Mouse (Mus musculus) heart, embryonic 11.5 days (tissue): Measurements from ENCODE around the gene Esrrb. TPM values are rescaled to one million over a fixed set of nuclear protein-coding genes. Genes with fewer than 3 reads are reported as not detected.
A peak's percentile ranks its signal among the peaks of the same experiment; 100 is the strongest.

Source experiments
- ATAC-seq: fragments of 200-750 bp; cut with Nextera tagmentation; replicated peaks from 2 replicates; pipeline ENCODE4 v1.8.0; 2017; ENCODE audit warnings: moderate library complexity; ENCODE audit not compliant: insufficient number of reproducible peaks, low FRiP score, low TSS enrichment
- H3K27ac ChIP-seq: fragments of 300-500 bp; sonication (generic); 2 replicates; pipeline ENCODE4 v1.5.1; 2014; ENCODE audit warnings: mild to moderate bottlenecking, low read depth, low read length
- H3K27me3 ChIP-seq: fragments of 300-500 bp; sonication (generic); 2 replicates; pipeline ENCODE4 v1.6.1; 2014; ENCODE audit warnings: mild to moderate bottlenecking, low read length, mixed read lengths; ENCODE audit not compliant: control insufficient read depth, insufficient read depth
- H3K36me3 ChIP-seq: fragments of 300-500 bp; sonication (generic); 2 replicates; pipeline ENCODE4 v1.6.1; 2014; ENCODE audit warnings: mild to moderate bottlenecking, low read length, moderate library complexity, mixed read lengths; ENCODE audit not compliant: control insufficient read depth, insufficient read depth
- H3K4me1 ChIP-seq: fragments of 300-500 bp; sonication (generic); 2 replicates; pipeline ENCODE4 v1.6.1; 2014; ENCODE audit warnings: low read length; ENCODE audit not compliant: control insufficient read depth, insufficient read depth
- H3K4me2 ChIP-seq: fragments of 300-500 bp; sonication (generic); 2 replicates; pipeline ENCODE4 v1.6.1; 2014; ENCODE audit warnings: mild to moderate bottlenecking, moderate library complexity
- H3K4me3 ChIP-seq: fragments of 300-500 bp; sonication (generic); 2 replicates; pipeline ENCODE4 v1.5.1; 2014; ENCODE audit warnings: low read depth, low read length
- H3K9ac ChIP-seq: fragments of 300-500 bp; sonication (generic); 2 replicates; pipeline ENCODE4 v1.6.1; 2014; ENCODE audit warnings: mild to moderate bottlenecking, low read depth, low read length, moderate library complexity
- H3K9me3 ChIP-seq: fragments of 300-500 bp; sonication (generic); replicated peaks from 2 replicates; pipeline ENCODE4 v1.6.1; 2016; ENCODE audit warnings: low read length; ENCODE audit not compliant: control insufficient read depth
- WGBS: fragments of 180-500 bp; shearing (Covaris S2); extraction: QIAGEN DNeasy Blood & Tissue Kit; methylation state at CpG from one replicate; pipeline ENCODE4 v1.1.7; 2014; ENCODE audit not compliant: insufficient replicate concordance; 5-methylcytosine and 5-hydroxymethylcytosine counted together
- polyA plus RNA-seq: library from polyadenylated mRNA; unstranded; fragments of >200 nt; fragmentation: Nextera tagmentation; extraction: Ambion mirVana; gene quantifications from 2 replicates; pipeline ENCODE4 v1.2.1, GENCODE M21; 2014

Esrrb gene
- polyA plus RNA-seq, 1 experiment from 2014 or later: 1.6 TPM

DNA sequence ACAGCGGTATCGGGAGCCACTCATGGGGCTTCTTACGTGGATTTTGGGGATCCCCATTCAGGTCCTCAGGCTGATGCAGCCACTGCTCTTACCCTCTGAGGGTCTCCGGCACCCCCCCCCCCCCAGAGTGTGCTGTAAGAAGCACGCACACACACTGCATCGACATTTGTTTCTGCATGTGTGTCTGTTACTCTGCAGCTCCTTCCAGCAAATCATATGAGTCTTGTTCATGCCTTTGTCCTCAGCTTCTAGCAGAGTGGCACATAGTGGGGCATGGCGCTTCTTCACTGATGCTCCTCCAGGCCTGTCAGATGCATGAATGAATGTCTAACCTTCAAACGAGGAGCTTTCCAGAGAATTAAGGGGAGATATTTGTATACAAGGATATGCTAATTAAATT, 11.4 kb upstream of the Esrrb start:
- 72% methylated on average over 8 of the region's 8 CpGs for WGBS
- no peak overlapping the region for H3K27ac ChIP-seq
- H3K27me3 ChIP-seq: peaks cover 8% of the 10 kb centered on the region
- H3K36me3 ChIP-seq: no peaks in the 10 kb centered on the region
- ATAC-seq: no peak
- H3K4me2 ChIP-seq: no peak overlapping the region
- no peaks in the 10 kb centered on the region for H3K9me3 ChIP-seq
- no peak overlapping the region for H3K4me3 ChIP-seq
- no peak overlapping the region for H3K9ac ChIP-seq
- H3K4me1 ChIP-seq: no peaks in the 10 kb centered on the region

DNA sequence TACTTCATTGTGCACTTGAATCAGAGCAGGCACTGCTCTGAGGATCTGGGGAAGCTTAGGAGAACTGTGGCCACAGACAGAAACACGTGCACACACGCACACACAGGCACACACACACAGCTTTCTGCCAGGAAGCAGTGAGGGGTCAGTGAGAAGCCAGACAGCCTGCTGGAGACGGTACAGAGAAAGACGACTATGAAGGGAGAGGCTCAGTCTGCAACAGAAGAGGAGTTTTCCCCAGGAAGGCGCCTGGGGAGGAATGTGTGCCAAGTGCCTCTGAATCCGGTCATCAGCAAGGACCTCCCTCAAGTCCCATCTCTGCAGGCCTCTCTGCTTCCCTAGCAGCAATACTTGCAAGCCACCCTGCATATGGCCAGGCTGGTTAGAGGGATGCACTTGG, 1.5 kb upstream of the Esrrb start:
- 35% methylated on average over 6 of the region's 6 CpGs for WGBS
- Histone ChIP-seq H3K9me3 (no peaks in the 10 kb centered on the region), H3K4me2 (no peak overlapping the region), H3K27me3 (no peaks in the 10 kb centered on the region), H3K36me3 (no peaks in the 10 kb centered on the region), H3K27ac (no peak overlapping the region), H3K4me3 (no peak overlapping the region), H3K4me1 (peaks cover 9% of the 10 kb centered on the region), H3K9ac (no peak overlapping the region)
- no peak for ATAC-seq

DNA sequence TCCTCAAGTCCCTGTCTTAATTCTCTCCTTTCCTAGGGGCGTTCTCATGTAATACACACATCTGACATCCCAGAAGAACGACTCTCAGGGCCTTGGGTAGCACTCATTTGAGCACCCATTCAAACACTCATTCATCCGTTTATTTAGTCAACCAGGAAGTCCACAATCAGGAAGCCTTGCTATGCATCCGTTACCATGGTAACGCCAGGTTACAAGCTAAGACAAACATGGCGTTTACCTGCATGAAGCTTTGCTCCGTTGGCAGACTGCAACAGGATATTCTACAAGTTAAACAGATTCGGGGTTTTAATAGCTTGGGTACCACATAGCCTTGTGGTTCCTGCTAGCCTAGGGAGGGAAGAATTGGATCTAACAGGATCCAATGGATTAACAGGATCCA, 1.0 kb upstream of the Esrrb start:
- H3K27ac ChIP-seq: no peak overlapping the region
- 77% methylated on average over 8 of the region's 8 CpGs for WGBS
- H3K4me1 ChIP-seq: peaks cover 9% of the 10 kb centered on the region
- H3K4me2 ChIP-seq: no peak overlapping the region
- H3K9me3 ChIP-seq: no peaks in the 10 kb centered on the region
- no peak overlapping the region for H3K9ac ChIP-seq
- ATAC-seq: no peak
- no peaks in the 10 kb centered on the region for H3K36me3 ChIP-seq
- no peaks in the 10 kb centered on the region for H3K27me3 ChIP-seq
- no peak overlapping the region for H3K4me3 ChIP-seq

DNA sequence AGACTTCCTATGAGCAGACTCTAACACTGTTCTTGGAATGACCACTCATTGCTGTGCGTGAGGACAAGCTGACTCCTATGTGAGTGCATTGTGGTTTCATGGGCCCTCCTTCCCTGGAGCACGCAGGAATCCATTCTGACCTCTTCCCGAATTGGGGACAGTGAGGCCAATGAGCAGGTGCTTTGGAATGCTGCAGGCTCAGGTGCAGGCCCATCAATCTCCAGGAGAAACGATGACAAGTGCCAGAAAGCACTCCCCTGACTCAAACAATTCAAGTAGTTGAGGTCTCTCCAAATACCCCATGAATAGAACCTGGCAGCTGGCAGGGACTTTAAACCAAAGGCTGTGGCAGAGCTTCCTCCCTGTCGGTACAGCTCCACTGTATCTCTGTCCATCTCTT, 3.4 kb downstream of the Esrrb start:
- Histone ChIP-seq H3K4me3 (no peak overlapping the region), H3K9me3 (no peaks in the 10 kb centered on the region), H3K27me3 (peaks cover 3% of the 10 kb centered on the region; the same call in 1 of the 2 replicates), H3K36me3 (no peaks in the 10 kb centered on the region), H3K27ac (no peak overlapping the region), H3K9ac (no peak overlapping the region), H3K4me2 (no peak overlapping the region), H3K4me1 (peaks cover 17% of the 10 kb centered on the region)
- no peak for ATAC-seq
- 20% methylated on average over 5 of the region's 5 CpGs for WGBS

DNA sequence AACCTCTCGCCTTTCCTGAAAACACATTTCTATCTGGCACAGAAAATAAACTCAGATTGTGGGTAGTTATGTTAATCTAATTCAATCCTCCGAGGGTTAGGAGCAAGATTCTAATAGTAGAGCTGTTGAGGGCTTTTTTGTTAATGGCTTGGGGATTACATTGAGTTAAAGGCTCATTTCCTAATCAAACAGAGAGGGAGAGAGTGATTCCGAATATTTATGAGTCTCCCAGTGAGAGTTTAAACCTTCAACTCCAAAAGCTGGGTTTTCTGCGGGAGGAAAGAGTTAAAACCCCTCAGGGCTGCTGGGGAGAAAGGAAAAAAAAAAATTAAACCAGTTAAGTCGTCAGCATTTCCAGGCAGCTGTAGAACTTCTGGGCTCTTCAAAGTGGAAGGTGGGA, 3.8 kb downstream of the Esrrb start:
- H3K27me3 ChIP-seq: peaks cover 3% of the 10 kb centered on the region; the same call in 1 of the 2 replicates
- no peak overlapping the region for H3K27ac ChIP-seq
- no peak for ATAC-seq
- no peak overlapping the region for H3K4me3 ChIP-seq
- H3K9ac ChIP-seq: no peak overlapping the region
- no peaks in the 10 kb centered on the region for H3K36me3 ChIP-seq
- no peak overlapping the region for H3K4me2 ChIP-seq
- 19% methylated on average over 5 of the region's 5 CpGs for WGBS
- no peaks in the 10 kb centered on the region for H3K9me3 ChIP-seq
- H3K4me1 ChIP-seq: peaks cover 17% of the 10 kb centered on the region

DNA sequence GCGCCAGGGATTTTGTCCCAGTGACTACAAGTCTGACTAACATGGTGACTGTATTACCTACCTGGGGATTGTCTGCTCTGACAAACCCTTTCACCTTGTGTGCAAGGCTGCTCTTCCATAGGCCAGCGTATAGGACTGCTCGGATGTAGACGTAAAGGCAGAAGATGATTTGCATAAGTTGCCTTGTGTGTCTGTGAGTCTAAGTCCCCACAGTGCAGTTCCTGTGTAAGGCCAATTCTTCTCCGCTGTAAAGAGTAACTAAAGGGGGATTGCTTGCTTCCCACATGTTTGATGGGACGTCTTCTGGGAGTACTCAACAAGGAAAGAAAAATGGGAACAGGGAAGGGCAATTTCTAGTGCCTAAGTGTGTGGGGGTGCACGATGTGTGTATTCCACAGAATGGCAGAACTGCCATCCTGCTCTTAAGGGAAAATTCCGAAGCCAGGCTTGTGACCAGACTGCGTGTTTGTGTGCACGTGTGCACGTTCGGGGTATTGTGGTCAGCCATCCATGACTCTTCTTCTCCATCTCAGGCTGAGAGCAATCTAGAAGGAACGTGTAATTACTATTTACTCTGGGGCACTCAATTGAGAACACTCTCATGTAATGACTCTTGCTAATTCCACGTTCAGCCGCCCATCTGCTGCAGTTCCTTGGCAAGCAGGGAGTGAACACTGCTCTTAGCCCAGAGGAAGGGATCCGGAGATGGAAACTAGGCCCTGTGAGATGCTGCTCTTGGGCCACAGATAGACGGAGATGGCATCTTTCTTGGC, 9.9 kb downstream of the Esrrb start:
- no peak for ATAC-seq
- Histone ChIP-seq H3K4me1 (peaks cover 1% of the 10 kb centered on the region; the same call in 1 of the 2 replicates), H3K27me3 (peaks cover 3% of the 10 kb centered on the region; the same call in 1 of the 2 replicates), H3K4me3 (no peak overlapping the region), H3K9me3 (no peaks in the 10 kb centered on the region), H3K27ac (no peak overlapping the region), H3K4me2 (no peak overlapping the region), H3K36me3 (no peaks in the 10 kb centered on the region), H3K9ac (no peak overlapping the region)
- WGBS: 85% methylated on average over 17 of the region's 17 CpGs

DNA sequence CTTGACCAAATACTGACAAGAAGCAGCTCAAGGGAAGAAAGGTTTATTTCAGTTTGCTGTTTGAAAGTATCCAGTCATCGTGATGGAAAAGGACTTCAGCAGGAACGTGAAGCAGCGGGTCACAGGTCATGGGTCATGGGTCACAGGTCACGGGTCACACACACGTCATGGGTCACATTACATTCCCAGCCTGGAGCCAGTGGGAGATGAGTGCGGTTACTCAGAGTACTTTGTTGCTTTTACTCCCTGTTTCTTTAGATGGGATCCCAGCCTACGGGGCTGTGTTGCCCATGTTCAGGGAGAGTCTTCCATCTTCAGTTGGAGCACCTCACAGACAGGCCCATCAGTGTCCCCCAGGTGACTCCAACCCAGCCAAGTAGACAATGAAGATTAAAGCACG, 13.4 kb downstream of the Esrrb start:
- 75% methylated on average over 8 of the region's 8 CpGs for WGBS
- Histone ChIP-seq H3K9ac (no peak overlapping the region), H3K27ac (no peak overlapping the region), H3K4me1 (no peaks in the 10 kb centered on the region), H3K9me3 (no peaks in the 10 kb centered on the region), H3K36me3 (no peaks in the 10 kb centered on the region), H3K4me2 (no peak overlapping the region), H3K4me3 (no peak overlapping the region), H3K27me3 (no peaks in the 10 kb centered on the region)
- ATAC-seq: no peak

DNA sequence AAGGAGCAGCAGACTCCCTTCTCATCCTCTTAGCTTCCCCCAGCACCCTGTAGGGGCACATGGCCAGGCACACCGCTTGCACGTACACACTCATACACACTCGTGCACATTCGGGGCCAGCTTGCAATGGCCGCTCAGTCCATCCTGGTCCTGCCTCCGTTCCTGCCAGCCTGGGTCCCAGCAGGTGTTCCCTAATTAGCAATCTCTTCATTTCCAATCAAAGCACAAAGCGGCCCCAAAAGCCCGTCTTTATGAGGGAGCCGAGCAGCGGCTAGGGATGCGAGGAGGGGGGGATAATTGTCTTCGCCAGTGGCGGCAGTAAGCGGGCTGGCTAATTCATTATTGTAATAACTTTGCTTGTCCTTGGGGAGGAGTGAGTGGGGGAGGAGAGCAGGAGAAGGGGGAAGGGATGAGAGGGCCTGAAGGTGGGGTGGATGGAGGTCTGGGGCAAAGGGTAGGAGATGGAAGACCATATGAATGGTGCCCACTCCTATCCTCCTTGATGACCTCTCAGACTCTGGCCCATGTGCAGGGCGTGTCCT, 18.8 kb downstream of the Esrrb start:
- ATAC-seq: no peak
- Histone ChIP-seq H3K4me3 (no peak overlapping the region), H3K36me3 (no peaks in the 10 kb centered on the region), H3K9me3 (no peaks in the 10 kb centered on the region), H3K27me3 (0 out of 2 replicates have a peak, but pooled peaks cover 4% of the 10 kb centered on the region), H3K27ac (no peak overlapping the region), H3K4me2 (no peak overlapping the region), H3K4me1 (no peaks in the 10 kb centered on the region), H3K9ac (0 out of 2 replicates have a peak overlapping the region, but pooled peaks have one; percentile 10)
- 34% methylated on average over 15 of the region's 15 CpGs for WGBS

DNA sequence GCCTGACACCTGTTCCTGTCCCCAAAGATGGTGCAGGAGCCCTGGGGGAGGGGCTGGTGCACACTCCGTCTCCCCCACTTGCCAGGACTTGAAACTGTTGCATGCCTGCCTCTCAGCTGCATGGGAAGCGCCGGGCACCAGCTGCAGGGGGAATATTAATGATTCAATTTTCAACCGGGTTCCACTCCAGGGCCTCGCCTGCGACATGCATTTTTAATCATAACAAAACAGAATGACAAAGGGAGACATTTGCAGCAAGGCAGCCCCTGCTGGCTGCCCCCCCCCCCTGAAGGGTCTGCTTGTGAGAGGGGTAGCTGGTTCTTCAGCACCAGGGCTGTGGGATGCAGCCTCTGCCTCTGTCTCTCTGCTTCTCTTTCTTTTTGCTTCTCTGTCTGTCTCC, 22.9 kb downstream of the Esrrb start:
- Histone ChIP-seq H3K4me3 (no peak overlapping the region), H3K4me2 (no peak overlapping the region)
- WGBS: 28% methylated on average over 6 of the region's 6 CpGs

More for the DNA sequence above, 22.9 kb downstream of the Esrrb start:
- H3K9me3 ChIP-seq: no peaks in the 10 kb centered on the region
- no peak overlapping the region for H3K27ac ChIP-seq
- no peaks in the 10 kb centered on the region for H3K4me1 ChIP-seq
- H3K36me3 ChIP-seq: no peaks in the 10 kb centered on the region
- no peak for ATAC-seq
- 0 out of 2 replicates have a peak, but pooled peaks cover 4% of the 10 kb centered on the region for H3K27me3 ChIP-seq
- no peak overlapping the region for H3K9ac ChIP-seq
